Mouse (Mus musculus): ENCODE data around the gene Ms4a15. TPM values are rescaled to one million over a fixed set of nuclear protein-coding genes. Genes with fewer than 3 reads are reported as not detected.

The Ms4a15 gene
- polyA plus RNA-seq, 1 experiment, result not detected

DNA sequence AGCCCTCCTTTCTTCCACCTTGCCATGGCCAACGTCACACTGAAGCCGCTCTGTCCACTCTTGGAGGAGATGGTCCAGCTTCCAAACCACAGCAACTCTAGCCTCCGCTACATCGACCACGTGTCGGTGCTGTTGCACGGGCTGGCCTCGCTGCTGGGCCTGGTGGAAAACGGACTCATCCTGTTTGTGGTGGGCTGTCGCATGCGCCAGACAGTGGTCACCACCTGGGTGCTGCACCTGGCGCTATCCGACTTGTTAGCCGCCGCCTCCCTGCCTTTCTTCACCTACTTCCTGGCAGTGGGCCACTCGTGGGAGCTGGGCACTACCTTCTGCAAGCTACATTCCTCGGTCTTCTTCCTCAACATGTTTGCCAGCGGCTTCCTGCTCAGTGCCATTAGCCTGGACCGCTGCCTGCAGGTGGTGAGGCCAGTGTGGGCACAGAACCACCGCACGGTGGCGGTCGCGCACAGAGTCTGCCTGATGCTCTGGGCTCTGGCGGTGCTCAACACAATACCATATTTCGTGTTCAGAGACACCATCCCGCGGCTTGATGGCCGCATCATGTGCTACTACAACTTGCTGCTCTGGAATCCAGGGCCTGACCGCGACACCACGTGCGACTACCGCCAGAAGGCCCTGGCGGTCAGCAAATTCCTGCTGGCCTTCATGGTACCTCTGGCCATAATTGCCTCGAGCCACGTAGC lies 52.8 kb downstream of the Ms4a15 start:
- Histone ChIP-seq H3K4me3 (replicated peaks; ENCODE audit: control insufficient read depth, low read depth, low read length) (no peak overlapping the region), H3K27ac (ENCODE audit: control insufficient read depth, insufficient read depth, low read depth, low read length, poor library complexity) (no peak overlapping the region), H3K4me1 (ENCODE audit: control insufficient read depth, insufficient read depth, low read length) (no peaks in the 10 kb centered on the region; the same call in none of the 2 replicates)
- 26% methylated on average over 37 of the region's 37 CpGs for WGBS
- TF ChIP-seq CTCF (IDR thresholded peaks at IDR 0.05; ENCODE audit: control insufficient read depth, insufficient read depth, low read length), result peak; percentile 80
- TF ChIP-seq POLR2A (IDR thresholded peaks at IDR 0.05; ENCODE audit: borderline replicate concordance, control insufficient read depth, low read depth, low read length), result no peak

DNA sequence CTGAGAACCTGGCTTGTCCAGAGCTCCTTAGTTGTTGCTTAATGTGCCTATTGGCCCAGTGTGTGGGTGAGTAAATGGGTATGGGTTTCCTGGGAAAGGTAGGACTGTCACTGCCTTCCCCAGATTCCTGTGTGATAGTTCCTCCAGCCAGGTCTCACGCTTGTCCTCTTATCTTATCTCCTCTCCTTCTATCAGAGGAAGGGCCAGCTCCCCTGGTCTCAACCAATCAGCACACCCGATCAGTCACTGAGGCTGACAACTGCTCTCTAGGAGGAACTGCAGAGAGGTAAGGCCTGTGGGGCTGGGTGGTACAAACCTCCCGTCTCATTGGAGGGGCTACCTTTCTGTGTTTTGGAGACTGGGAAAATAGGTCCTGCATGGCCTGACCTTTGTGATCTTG lies 54.3 kb downstream of the Ms4a15 start:
- H3K27ac ChIP-seq (ENCODE audit: control insufficient read depth, insufficient read depth, low read depth, low read length, poor library complexity), result no peak overlapping the region
- H3K4me1 ChIP-seq (ENCODE audit: control insufficient read depth, insufficient read depth, low read length), result no peaks in the 10 kb centered on the region
- WGBS, result 49% methylated on average over 3 of the region's 3 CpGs
- H3K4me3 ChIP-seq (replicated peaks; ENCODE audit: control insufficient read depth, low read depth, low read length), result no peak overlapping the region
- TF ChIP-seq POLR2A (IDR thresholded peaks at IDR 0.05; ENCODE audit: borderline replicate concordance, control insufficient read depth, low read depth, low read length) (no peak), CTCF (IDR thresholded peaks at IDR 0.05; ENCODE audit: control insufficient read depth, insufficient read depth, low read length) (no peak)

DNA sequence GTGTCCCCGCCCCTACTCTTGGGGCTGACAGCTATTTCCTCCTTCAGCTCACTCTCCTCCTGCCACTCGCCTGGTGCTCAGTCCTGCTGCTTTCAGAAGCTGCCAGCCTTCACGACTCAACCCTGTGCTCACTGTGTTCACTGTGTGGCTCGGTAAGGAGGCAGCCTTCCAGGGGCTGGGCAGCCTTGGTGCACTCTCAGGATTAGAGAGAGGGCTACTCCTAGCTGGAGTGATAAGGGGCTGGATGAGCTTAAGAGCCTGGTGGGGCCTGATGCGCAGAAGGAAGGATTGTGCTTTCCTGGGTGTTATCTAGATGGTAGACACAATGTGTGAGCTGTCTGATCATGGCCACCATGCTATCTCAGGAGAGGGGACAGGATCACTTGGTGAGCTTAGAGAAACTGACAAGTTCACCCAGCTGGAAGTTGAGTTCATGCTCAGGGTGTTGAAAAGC lies 55.9 kb downstream of the Ms4a15 start, which contains the start of gene Ptgdr2:
Gene Ptgdr2 (plus strand): TSS at position 51 of the 454 bp plus-strand sequence.
- Histone ChIP-seq H3K4me3 (replicated peaks; ENCODE audit: control insufficient read depth, low read depth, low read length) (no peak within 1 kb of the TSS), H3K27ac (ENCODE audit: control insufficient read depth, insufficient read depth, low read depth, low read length, poor library complexity) (no peak within 1 kb of the TSS), H3K4me1 (ENCODE audit: control insufficient read depth, insufficient read depth, low read length) (no peaks in the 10 kb centered on the region)
- no peak for TF ChIP-seq CTCF (IDR thresholded peaks at IDR 0.05; ENCODE audit: control insufficient read depth, insufficient read depth, low read length)
- WGBS, result 30% methylated on average over 5 of the region's 5 CpGs

DNA sequence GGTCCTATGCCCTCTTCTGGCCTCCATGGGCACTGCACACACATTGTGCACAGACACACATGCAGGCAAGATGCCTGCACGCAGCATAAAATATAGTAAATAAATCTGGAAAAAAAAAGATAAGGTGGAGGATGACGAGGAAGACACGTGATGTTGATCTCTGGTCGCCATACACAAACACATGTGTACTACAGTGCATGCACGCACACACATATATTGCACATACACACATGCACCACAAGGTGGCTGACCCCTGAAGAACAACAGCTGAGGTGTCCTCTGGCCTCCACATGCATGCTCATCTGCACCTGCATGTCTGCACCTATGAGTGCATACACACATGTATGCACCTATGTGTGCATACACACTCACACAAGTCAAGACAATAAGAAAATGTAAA lies 57.0 kb downstream of the Ms4a15 start:
- 85% methylated on average over 5 of the region's 5 CpGs for WGBS
- TF ChIP-seq CTCF (IDR thresholded peaks at IDR 0.05; ENCODE audit: control insufficient read depth, insufficient read depth, low read length) (no peak), POLR2A (IDR thresholded peaks at IDR 0.05; ENCODE audit: borderline replicate concordance, control insufficient read depth, low read depth, low read length) (no peak)
- no peak overlapping the region for H3K4me3 ChIP-seq (replicated peaks; ENCODE audit: control insufficient read depth, low read depth, low read length)
- H3K27ac ChIP-seq (ENCODE audit: control insufficient read depth, insufficient read depth, low read depth, low read length, poor library complexity), result no peak overlapping the region
- H3K4me1 ChIP-seq (ENCODE audit: control insufficient read depth, insufficient read depth, low read length), result no peaks in the 10 kb centered on the region

DNA sequence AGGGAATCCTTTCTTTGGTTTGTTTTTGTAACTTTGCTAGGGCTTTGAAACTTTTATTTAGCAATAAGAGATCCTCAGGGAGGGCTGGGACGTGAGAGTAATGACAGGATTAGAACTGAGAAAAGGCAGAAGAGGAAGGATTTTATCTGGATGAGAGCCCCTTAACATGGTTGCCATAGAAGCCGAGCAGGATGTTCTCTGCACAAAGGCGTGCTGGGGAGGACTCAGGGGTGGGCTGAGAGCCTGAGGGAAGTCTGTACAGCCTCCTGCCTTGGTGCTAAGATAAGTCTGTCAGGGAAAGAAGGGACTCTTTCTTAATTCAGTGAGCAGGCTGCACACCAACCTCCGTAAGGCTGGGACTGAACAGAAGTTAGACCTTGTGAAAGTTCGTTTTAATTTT lies 58.0 kb downstream of the Ms4a15 start:
- TF ChIP-seq POLR2A (IDR thresholded peaks at IDR 0.05; ENCODE audit: borderline replicate concordance, control insufficient read depth, low read depth, low read length), result no peak
- no peak for TF ChIP-seq CTCF (IDR thresholded peaks at IDR 0.05; ENCODE audit: control insufficient read depth, insufficient read depth, low read length)
- 57% methylated on average over 5 of the region's 5 CpGs for WGBS

DNA sequence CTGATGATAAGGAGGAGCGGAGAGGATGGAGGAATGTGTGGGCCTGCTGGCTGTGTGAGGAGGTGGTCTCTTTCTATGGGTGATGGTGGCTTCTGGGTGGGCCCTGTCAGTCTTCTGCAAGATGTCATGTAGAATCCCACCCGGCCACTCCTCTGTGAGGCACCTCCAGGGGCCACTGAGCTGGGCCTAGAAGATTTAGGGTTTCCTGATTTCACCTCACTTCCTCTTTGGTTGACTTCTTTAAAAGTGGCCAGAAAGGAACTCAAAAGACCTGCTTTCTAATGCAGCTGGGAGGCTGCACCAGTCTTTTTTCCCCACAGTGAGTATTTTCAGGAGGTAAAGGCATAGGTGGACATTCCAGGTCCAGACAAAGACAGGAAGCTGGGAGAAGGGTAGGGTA lies 62.4 kb downstream of the Ms4a15 start:
- WGBS, result 38% methylated on average over 2 of the region's 2 CpGs
- Histone ChIP-seq H3K4me1 (ENCODE audit: control insufficient read depth, insufficient read depth, low read length) (peaks cover 2% of the 10 kb centered on the region; the same call in 1 of the 2 replicates), H3K27ac (ENCODE audit: control insufficient read depth, insufficient read depth, low read depth, low read length, poor library complexity) (no peak overlapping the region), H3K4me3 (replicated peaks; ENCODE audit: control insufficient read depth, low read depth, low read length) (no peak overlapping the region)
- TF ChIP-seq POLR2A (IDR thresholded peaks at IDR 0.05; ENCODE audit: borderline replicate concordance, control insufficient read depth, low read depth, low read length) (no peak), CTCF (IDR thresholded peaks at IDR 0.05; ENCODE audit: control insufficient read depth, insufficient read depth, low read length) (no peak)

More for the DNA sequence above, 58.0 kb downstream of the Ms4a15 start:
- no peak overlapping the region for H3K27ac ChIP-seq (ENCODE audit: control insufficient read depth, insufficient read depth, low read depth, low read length, poor library complexity)
- H3K4me1 ChIP-seq (ENCODE audit: control insufficient read depth, insufficient read depth, low read length), result peaks cover 2% of the 10 kb centered on the region; the same call in 1 of the 2 replicates
- H3K4me3 ChIP-seq (replicated peaks; ENCODE audit: control insufficient read depth, low read depth, low read length), result no peak overlapping the region

Other genes with a start within 250 kb of the Ms4a15 start
- gene Cd6, start 163.2 kb downstream of the Ms4a15 start, polyA plus RNA-seq (2011; ENCODE audit: insufficient read depth, insufficient read length, low replicate concordance, missing spikeins), result 2.1 TPM in 2 replicates
- gene Slc15a3, start 153.5 kb downstream of the Ms4a15 start, polyA plus RNA-seq (2011; ENCODE audit: insufficient read depth, insufficient read length, low replicate concordance, missing spikeins), result 9.5 and 19.7 TPM in 2 replicates
- 1.4 TPM in 1 of 2 replicates, not detected in the other for gene Tmem132a, start 123.3 kb downstream of the Ms4a15 start, polyA plus RNA-seq (2011; ENCODE audit: insufficient read depth, insufficient read length, low replicate concordance, missing spikeins)
- 5.1 and 11.5 TPM in 2 replicates for gene Tmem109, start 111.2 kb downstream of the Ms4a15 start, polyA plus RNA-seq (2011; ENCODE audit: insufficient read depth, insufficient read length, low replicate concordance, missing spikeins)
- 24.2 and 58.3 TPM in 2 replicates for gene Prpf19, start 98.0 kb downstream of the Ms4a15 start, polyA plus RNA-seq (2011; ENCODE audit: insufficient read depth, insufficient read length, low replicate concordance, missing spikeins)
- gene Zp1, start 72.6 kb downstream of the Ms4a15 start, polyA plus RNA-seq (2011; ENCODE audit: insufficient read depth, insufficient read length, low replicate concordance, missing spikeins), result not detected in 2 replicates
- not detected in 2 replicates for gene Ptgdr2, start 56.1 kb downstream of the Ms4a15 start, polyA plus RNA-seq (2011; ENCODE audit: insufficient read depth, insufficient read length, low replicate concordance, missing spikeins)
- gene Ccdc86, start 44.0 kb downstream of the Ms4a15 start, polyA plus RNA-seq (2011; ENCODE audit: insufficient read depth, insufficient read length, low replicate concordance, missing spikeins), result 4.4 and 5.8 TPM in 2 replicates
- gene Ms4a10, start 18.6 kb downstream of the Ms4a15 start, polyA plus RNA-seq (2011; ENCODE audit: insufficient read depth, insufficient read length, low replicate concordance, missing spikeins), result not detected in 2 replicates
- gene Ms4a18, start 24.8 kb upstream of the Ms4a15 start, polyA plus RNA-seq (2011; ENCODE audit: insufficient read depth, insufficient read length, low replicate concordance, missing spikeins), result not detected in 2 replicates
- gene Ms4a8a, start 87.9 kb upstream of the Ms4a15 start, polyA plus RNA-seq (2011; ENCODE audit: insufficient read depth, insufficient read length, low replicate concordance, missing spikeins), result 7.3 and 12.7 TPM in 2 replicates
- gene 1700017D01Rik, start 137.6 kb upstream of the Ms4a15 start, polyA plus RNA-seq (2011; ENCODE audit: insufficient read depth, insufficient read length, low replicate concordance, missing spikeins), result not detected in 2 replicates
- not detected in 2 replicates for gene 1700025F22Rik, start 172.1 kb upstream of the Ms4a15 start, polyA plus RNA-seq (2011; ENCODE audit: insufficient read depth, insufficient read length, low replicate concordance, missing spikeins)
- not detected in 2 replicates for gene Ms4a13, start 203.5 kb upstream of the Ms4a15 start, polyA plus RNA-seq (2011; ENCODE audit: insufficient read depth, insufficient read length, low replicate concordance, missing spikeins)
- 0.90 TPM in 1 of 2 replicates, not detected in the other for gene Ms4a12, start 239.2 kb upstream of the Ms4a15 start, polyA plus RNA-seq (2011; ENCODE audit: insufficient read depth, insufficient read length, low replicate concordance, missing spikeins)

Measured in bone marrow, adult 2 months (tissue).